In genomic region chr10:42086691-42087090, GRCm38 (mm10) we compare ENCODE assay signal across 27 mouse cellular contexts.
DNase-seq lines count a peak whose midpoint lies in the region; ATAC-seq and TF ChIP-seq lines count a peak whose summit lies in the region.
"Had no signal": no experiment of that assay in that cellular context is flagged by ENCODE, and none has a peak within 500 bp of the region (broad histone marks: within the 10 kb centered on the region; RNA-seq: fewer than 3 reads in every experiment).

No protein-coding gene starts in this region.

- no peak for TF ChIP-seq CTCF in forebrain, postnatal 0 days (IDR thresholded peaks at IDR 0.05; ENCODE audit: low read depth)

- no peak overlapping the region for H3K4me2 ChIP-seq in forebrain, embryonic 11.5 days (ENCODE audit: low read depth, low read length, severe bottlenecking)
- no peak overlapping the region for H3K4me2 ChIP-seq in forebrain, postnatal 0 days (ENCODE audit: low read depth)
- no peak overlapping the region for H3K4me2 ChIP-seq in hindbrain, embryonic 14.5 days (replicated peaks)
- H3K4me2 ChIP-seq: embryonic facial prominence, embryonic 13.5 days; forebrain, embryonic 13.5 days; heart, embryonic 13.5 days; hindbrain, embryonic 15.5 days had no signal

- WGBS in forebrain, embryonic 11.5 days = 93% methylated on average over 10 of the region's 10 CpGs
- WGBS in forebrain, postnatal 0 days = 96% methylated on average over 10 of the region's 10 CpGs
- 95% methylated on average over 10 of the region's 10 CpGs for WGBS in hindbrain, embryonic 14.5 days

- H3K9ac ChIP-seq in forebrain, embryonic 11.5 days (ENCODE audit: low read length) = no peak overlapping the region
- H3K9ac ChIP-seq in forebrain, postnatal 0 days = no peak overlapping the region
- H3K9ac ChIP-seq in hindbrain, embryonic 14.5 days = no peak overlapping the region
- H3K9ac ChIP-seq: embryonic facial prominence, embryonic 13.5 days; forebrain, embryonic 13.5 days; heart, embryonic 13.5 days; hindbrain, embryonic 15.5 days had no signal

- H3K27me3 ChIP-seq in forebrain, embryonic 11.5 days (ENCODE audit: control insufficient read depth, insufficient read depth, low read length) = no peaks in the 10 kb centered on the region
- no peaks in the 10 kb centered on the region for H3K27me3 ChIP-seq in forebrain, postnatal 0 days (ENCODE audit: insufficient read depth, low read length)
- no peaks in the 10 kb centered on the region for H3K27me3 ChIP-seq in megakaryocyte, embryonic 14.5 days (replicated peaks)
- H3K27me3 ChIP-seq in hindbrain, embryonic 14.5 days (ENCODE audit: control insufficient read depth, insufficient read depth, low read length) = no peaks in the 10 kb centered on the region
- H3K27me3 ChIP-seq: embryonic facial prominence, embryonic 13.5 days; forebrain, embryonic 13.5 days; heart, embryonic 13.5 days; hindbrain, embryonic 15.5 days had no signal

- no peaks in the 10 kb centered on the region; the same call in 1 of the 2 replicates for H3K4me1 ChIP-seq in forebrain, embryonic 11.5 days (replicated peaks; ENCODE audit: control insufficient read depth, insufficient read depth, low read length)
- H3K4me1 ChIP-seq in forebrain, postnatal 0 days (ENCODE audit: insufficient read depth) = no peaks in the 10 kb centered on the region
- peaks cover 54% of the 10 kb centered on the region for H3K4me1 ChIP-seq in megakaryocyte, embryonic 14.5 days
- H3K4me1 ChIP-seq in hindbrain, embryonic 14.5 days (replicated peaks; ENCODE audit: control insufficient read depth, insufficient read depth, low read length) = peaks cover 8% of the 10 kb centered on the region; the same call in 1 of the 2 replicates

- H3K36me3 ChIP-seq in forebrain, embryonic 11.5 days (ENCODE audit: control insufficient read depth, insufficient read depth, low read length) = no peaks in the 10 kb centered on the region
- H3K36me3 ChIP-seq in forebrain, postnatal 0 days (ENCODE audit: insufficient read depth) = no peaks in the 10 kb centered on the region
- H3K36me3 ChIP-seq in megakaryocyte, embryonic 14.5 days (replicated peaks; ENCODE audit: low read length) = peaks cover 17% of the 10 kb centered on the region
- H3K36me3 ChIP-seq in hindbrain, embryonic 14.5 days (replicated peaks; ENCODE audit: control insufficient read depth, insufficient read depth) = no peaks in the 10 kb centered on the region
- H3K36me3 ChIP-seq: embryonic facial prominence, embryonic 10.5 days; embryonic facial prominence, embryonic 13.5 days; heart, embryonic 10.5 days; heart, embryonic 13.5 days; hindbrain, embryonic 15.5 days had no signal

- H3K9me3 ChIP-seq in forebrain, embryonic 11.5 days (ENCODE audit: control insufficient read depth, low read length) = no peaks in the 10 kb centered on the region
- no peaks in the 10 kb centered on the region for H3K9me3 ChIP-seq in forebrain, postnatal 0 days (ENCODE audit: low read length)
- peaks cover 23% of the 10 kb centered on the region for H3K9me3 ChIP-seq in megakaryocyte, embryonic 14.5 days
- 0 out of 2 replicates have a peak, but pooled peaks cover 8% of the 10 kb centered on the region for H3K9me3 ChIP-seq in hindbrain, embryonic 14.5 days (ENCODE audit: control insufficient read depth, low read length)
- H3K9me3 ChIP-seq: embryonic facial prominence, embryonic 10.5 days; forebrain, embryonic 13.5 days; heart, embryonic 10.5 days; hindbrain, embryonic 15.5 days had no signal

- H3K4me3 ChIP-seq in forebrain, embryonic 11.5 days (ENCODE audit: low read depth, low read length) = no peak overlapping the region
- no peak overlapping the region for H3K4me3 ChIP-seq in forebrain, postnatal 0 days (ENCODE audit: low read depth, low read length)
- peak overlapping the region; percentile 44 for H3K4me3 ChIP-seq in megakaryocyte, embryonic 14.5 days (replicated peaks)
- H3K4me3 ChIP-seq in hindbrain, embryonic 14.5 days (replicated peaks; ENCODE audit: low read length) = no peak overlapping the region
- H3K4me3 ChIP-seq: embryonic facial prominence, embryonic 10.5 days; embryonic facial prominence, embryonic 13.5 days; erythroblast, embryonic 14.5 days; forebrain, embryonic 13.5 days; gastrocnemius, adult 2 months; heart, embryonic 10.5 days; heart, embryonic 13.5 days; hindbrain, embryonic 15.5 days had no signal

- no peak for ATAC-seq in forebrain, embryonic 11.5 days (replicated peaks; ENCODE audit: low FRiP score)
- ATAC-seq in forebrain, postnatal 0 days = no peak
- no peak for ATAC-seq in megakaryocyte, adult 5-6 weeks (ENCODE audit: poor library complexity, severe bottlenecking)
- no peak for ATAC-seq in hindbrain, embryonic 14.5 days (ENCODE audit: low FRiP score)
- ATAC-seq: forebrain, embryonic 13.5 days; forebrain, embryonic 16.5 days; intestine, postnatal 0 days had no signal

- peak; percentile 23 for DNase-seq in forebrain, embryonic 11.5 days (ENCODE audit: low spot score)
- DNase-seq in forebrain, postnatal 0 days = no peak
- DNase-seq in 416B (ENCODE audit: low read depth) = peak; percentile 43
- no peak for DNase-seq in right cerebral cortex, adult 18-20 months
- DNase-seq in hindbrain, embryonic 14.5 days (ENCODE audit: low spot score) = no peak
- DNase-seq: adrenal gland, postnatal 25 days; cerebellum, adult 11-12 months; cerebellum, adult 8-10 months; cerebellum, postnatal 10 days; cerebellum, postnatal 36 days; embryo, embryonic 11 days; gastrocnemius, adult 2 months; gastrocnemius, postnatal 14 days; heart, adult 18-20 months; heart, postnatal 14 days; heart, postnatal 4 days had no signal

- no peak overlapping the region for H3K27ac ChIP-seq in forebrain, embryonic 11.5 days (ENCODE audit: low read depth, low read length)
- no peak overlapping the region for H3K27ac ChIP-seq in forebrain, postnatal 0 days (ENCODE audit: low read depth, low read length)
- H3K27ac ChIP-seq in hindbrain, embryonic 14.5 days = no peak overlapping the region
- H3K27ac ChIP-seq: embryonic facial prominence, embryonic 10.5 days; embryonic facial prominence, embryonic 13.5 days; forebrain, embryonic 13.5 days; gastrocnemius, adult 2 months; heart, embryonic 10.5 days; heart, embryonic 13.5 days; hindbrain, embryonic 15.5 days had no signal

Comparison
In these comparisons a context has a peak if more than half of its experiments do, and no peak if none do; other contexts are left out.
1. DNase-seq: peak in forebrain, embryonic 11.5 days (single experiment) and 416B (single experiment); none in forebrain, postnatal 0 days (single experiment), right cerebral cortex, adult 18-20 months (single experiment) and hindbrain, embryonic 14.5 days (single experiment).